Mouse (Mus musculus) cortical plate, adult 2 months (tissue): ENCODE measurements around the gene Sh2d6. TPM values are rescaled to one million over a fixed set of nuclear protein-coding genes. Genes with fewer than 3 reads are reported as not detected.
A peak's percentile ranks its signal among the peaks of the same experiment; 100 is the strongest.

Experiments
- H3K27ac ChIP-seq: fragments of 200-500 bp; 2 replicates; pipeline ENCODE4 v1.5.1; 2012; ENCODE audit warnings: low read length, control low read depth, inconsistent platforms; ENCODE audit not compliant: insufficient read depth
- H3K4me1 ChIP-seq: fragments of 200-500 bp; 2 replicates; pipeline ENCODE4 v1.6.1; 2011; ENCODE audit warnings: low read length; ENCODE audit not compliant: control insufficient read depth, insufficient read depth
- H3K4me3 ChIP-seq: fragments of 200-500 bp; 2 replicates; pipeline ENCODE4 v1.5.1; 2011; ENCODE audit warnings: mild to moderate bottlenecking, low read length, control low read depth; ENCODE audit not compliant: insufficient read depth
- CTCF ChIP-seq: fragments of 200-500 bp; IDR thresholded peaks from 2 replicates; pipeline ENCODE4 v1.5.1; 2011; ENCODE audit warnings: mild to moderate bottlenecking, control low read depth, low read length; ENCODE audit not compliant: insufficient read depth; ENCODE audit errors: extremely low read depth
- POLR2A ChIP-seq: fragments of 200-500 bp; IDR thresholded peaks from 2 replicates; pipeline ENCODE4 v1.6.1; 2011; ENCODE audit warnings: mild to moderate bottlenecking, low read length, control low read depth; ENCODE audit not compliant: insufficient read depth; ENCODE audit errors: extremely low read depth
- polyA plus RNA-seq: library from polyadenylated mRNA; depleted of rRNA; stranded (reverse); fragments of >200 nt; gene quantifications from 2 replicates; pipeline ENCODE4 v1.2.3, GENCODE M21; 2012; rRNA removed

The Sh2d6 gene
- polyA plus RNA-seq = 0.48 and 0.72 TPM in 2 replicates

DNA sequence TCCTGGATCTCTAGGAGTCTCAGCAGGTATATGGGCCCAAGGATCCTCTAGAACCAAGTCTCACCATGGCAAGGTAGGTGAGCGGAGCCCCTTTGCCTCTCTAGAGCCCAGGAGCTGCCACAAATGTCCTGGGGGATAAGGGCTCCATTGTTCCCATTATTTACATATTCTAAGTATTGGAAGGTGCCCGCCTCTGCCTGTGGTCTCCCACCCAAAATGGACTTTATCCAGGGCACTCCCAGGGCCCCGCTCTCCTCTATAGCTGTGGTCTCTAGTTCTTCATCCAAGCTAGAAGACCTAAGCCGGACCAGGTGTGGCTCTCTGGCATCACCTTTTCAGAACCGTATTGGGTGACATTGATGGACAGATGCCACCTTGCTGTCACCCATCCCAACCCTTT, at the start of gene Sh2d6:
Gene Sh2d6 (minus strand): TSS at position 101 of the 400 bp plus-strand sequence.
- no peak within 1 kb of the TSS for H3K4me3 ChIP-seq
- H3K27ac ChIP-seq = no peak within 1 kb of the TSS
- H3K4me1 ChIP-seq = peaks cover 9% of the 10 kb centered on the region

DNA sequence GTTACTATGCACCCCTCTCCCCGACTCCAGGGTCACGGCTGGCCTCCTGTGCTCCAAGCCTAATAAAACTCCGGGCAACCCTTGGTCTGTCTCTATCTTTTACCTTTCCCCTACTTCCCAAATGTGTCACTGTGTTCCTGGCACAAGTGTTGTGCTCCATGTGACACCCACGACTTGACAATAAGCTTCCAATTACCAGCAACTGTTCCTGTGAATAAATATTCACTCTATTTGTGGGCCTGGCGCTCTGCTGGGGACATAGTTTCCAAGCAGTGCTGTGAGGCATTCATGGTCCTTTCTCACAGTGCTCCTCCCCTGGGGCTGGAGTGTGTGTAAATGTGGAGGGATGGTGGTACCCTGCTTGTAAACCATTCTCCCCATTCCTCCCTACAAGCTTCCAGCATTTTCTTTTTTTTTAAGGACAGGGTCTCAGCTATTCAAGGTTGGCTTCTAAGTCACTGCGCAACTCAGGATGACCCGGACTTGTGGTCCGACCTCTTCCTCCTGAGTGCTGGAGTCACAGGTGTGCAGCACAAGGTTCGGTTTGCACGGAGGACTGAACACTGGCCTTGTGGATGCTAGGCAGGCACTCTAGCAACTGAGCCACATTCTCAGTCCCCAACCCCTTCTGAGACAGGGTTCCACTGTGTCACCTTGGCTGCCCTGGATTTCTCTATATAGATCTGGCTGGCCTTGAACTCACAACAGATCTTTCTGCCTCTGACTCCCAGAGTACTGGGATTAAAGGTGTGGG, 49.3 kb upstream of the Sh2d6 start:
- H3K27ac ChIP-seq = no peak overlapping the region
- TF ChIP-seq CTCF (no peak), POLR2A (no peak)
- H3K4me1 ChIP-seq = no peaks in the 10 kb centered on the region
- no peak overlapping the region for H3K4me3 ChIP-seq

More for the DNA sequence above, at the start of gene Sh2d6:
- TF ChIP-seq POLR2A = no peak
- TF ChIP-seq CTCF = no peak

DNA sequence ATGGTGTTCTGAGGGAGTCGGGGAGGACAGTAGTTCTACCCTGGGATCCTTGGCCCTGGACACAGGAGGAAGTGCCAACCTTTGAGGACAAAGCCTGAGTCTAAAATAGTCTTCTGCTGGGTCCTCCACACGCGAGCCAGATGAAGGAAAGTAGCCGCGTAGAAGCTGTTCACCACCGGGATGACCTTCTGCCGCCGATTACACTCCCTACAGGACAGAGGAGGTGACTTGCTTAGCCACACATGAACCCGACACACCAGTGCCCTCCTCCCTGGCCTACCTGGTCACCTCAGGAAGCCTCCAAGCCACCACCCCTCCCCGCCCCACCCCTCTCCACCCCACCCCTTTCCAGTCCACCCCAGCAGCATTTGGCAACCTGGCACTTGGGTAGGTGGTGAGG, 47.2 kb upstream of the Sh2d6 start:
- H3K27ac ChIP-seq = no peak overlapping the region
- TF ChIP-seq CTCF (no peak), POLR2A (no peak)
- no peak overlapping the region for H3K4me3 ChIP-seq
- H3K4me1 ChIP-seq = no peaks in the 10 kb centered on the region

DNA sequence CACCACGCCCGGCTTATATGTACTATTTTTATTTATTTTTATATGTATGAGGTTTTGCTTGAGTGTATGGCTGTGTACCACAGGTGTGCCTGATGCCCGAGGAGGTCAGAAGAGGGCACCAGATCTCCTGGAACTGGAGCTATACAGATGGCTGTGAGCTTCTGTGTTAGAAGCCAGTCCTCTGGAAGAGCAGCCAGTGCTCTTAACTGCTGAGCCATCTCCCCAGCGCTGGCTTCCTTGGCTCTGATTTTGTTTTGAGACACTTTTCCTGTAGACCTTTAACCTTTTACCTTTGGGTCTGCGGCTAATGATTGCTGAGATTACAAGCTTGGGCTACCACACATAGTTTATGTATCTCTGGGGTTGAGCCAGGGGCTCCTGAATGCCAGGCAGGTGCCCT, 46.0 kb upstream of the Sh2d6 start:
- Histone ChIP-seq H3K4me1 (no peaks in the 10 kb centered on the region), H3K4me3 (no peak overlapping the region), H3K27ac (no peak overlapping the region)
- no peak for TF ChIP-seq POLR2A
- no peak for TF ChIP-seq CTCF

DNA sequence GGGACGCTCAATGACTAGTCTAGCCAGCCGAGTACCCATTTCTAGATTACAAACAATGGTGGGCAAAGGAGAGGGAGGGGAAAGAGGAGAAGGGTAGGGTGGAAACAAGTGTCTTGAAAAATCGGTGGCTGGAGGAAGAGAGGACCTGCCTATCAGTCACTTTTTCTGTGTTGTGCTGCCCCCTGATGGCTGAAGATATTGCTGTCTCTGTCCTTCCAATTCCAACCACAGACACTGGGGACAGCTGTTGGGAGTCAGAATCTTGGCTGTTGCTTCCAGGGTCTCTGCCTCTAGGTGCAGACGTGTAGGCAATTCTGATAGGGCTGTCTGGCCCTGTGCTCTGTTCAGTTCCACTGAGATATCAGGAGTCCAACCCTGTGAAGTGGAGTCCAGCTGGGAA, 44.5 kb upstream of the Sh2d6 start:
- H3K4me1 ChIP-seq = no peaks in the 10 kb centered on the region
- no peak for TF ChIP-seq POLR2A
- peak; percentile 92 for TF ChIP-seq CTCF
- H3K27ac ChIP-seq = no peak overlapping the region
- no peak overlapping the region for H3K4me3 ChIP-seq

DNA sequence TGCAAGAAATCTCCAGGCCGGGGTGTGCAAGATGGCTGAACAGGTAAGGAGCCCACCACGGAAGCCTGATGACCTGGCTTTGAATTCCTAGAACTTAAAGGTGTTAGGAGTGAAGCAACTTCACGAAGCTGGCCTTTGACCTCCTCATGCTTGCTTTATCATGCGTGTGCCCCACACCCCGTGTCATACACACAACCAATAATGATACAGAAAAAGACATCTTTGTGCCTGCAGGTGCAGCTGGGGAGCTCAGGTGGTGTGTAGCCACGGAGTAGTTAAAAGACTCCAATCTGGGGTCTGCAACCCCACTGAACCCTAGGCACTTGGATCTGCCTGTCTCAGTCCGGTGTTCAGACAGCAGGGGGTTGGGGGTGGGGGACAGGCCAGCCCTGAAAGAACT, 44.0 kb upstream of the Sh2d6 start:
- TF ChIP-seq CTCF (no peak), POLR2A (no peak)
- Histone ChIP-seq H3K4me1 (no peaks in the 10 kb centered on the region), H3K27ac (no peak overlapping the region), H3K4me3 (no peak overlapping the region)

DNA sequence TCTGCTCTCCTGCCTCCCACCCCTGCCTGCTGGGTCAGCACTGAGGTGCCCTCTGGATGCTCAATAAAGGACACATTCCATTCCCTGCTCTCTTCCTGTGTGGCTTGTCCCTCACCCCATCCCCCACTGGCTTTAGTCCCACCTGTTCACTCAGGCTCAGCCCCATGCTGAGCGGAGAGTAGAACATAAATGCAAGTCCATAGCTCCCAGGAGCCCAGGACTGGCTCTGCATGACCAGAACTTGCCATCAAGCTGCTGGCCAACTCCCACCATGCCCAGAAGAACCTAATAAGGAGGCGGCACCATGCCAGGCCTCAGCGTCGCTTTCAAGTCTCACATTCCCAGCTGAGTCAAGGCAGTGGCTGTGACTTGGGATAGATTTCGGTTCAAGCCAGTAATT, 41.4 kb upstream of the Sh2d6 start:
- H3K4me3 ChIP-seq = no peak overlapping the region
- TF ChIP-seq CTCF (no peak), POLR2A (no peak)
- no peaks in the 10 kb centered on the region for H3K4me1 ChIP-seq
- no peak overlapping the region for H3K27ac ChIP-seq

DNA sequence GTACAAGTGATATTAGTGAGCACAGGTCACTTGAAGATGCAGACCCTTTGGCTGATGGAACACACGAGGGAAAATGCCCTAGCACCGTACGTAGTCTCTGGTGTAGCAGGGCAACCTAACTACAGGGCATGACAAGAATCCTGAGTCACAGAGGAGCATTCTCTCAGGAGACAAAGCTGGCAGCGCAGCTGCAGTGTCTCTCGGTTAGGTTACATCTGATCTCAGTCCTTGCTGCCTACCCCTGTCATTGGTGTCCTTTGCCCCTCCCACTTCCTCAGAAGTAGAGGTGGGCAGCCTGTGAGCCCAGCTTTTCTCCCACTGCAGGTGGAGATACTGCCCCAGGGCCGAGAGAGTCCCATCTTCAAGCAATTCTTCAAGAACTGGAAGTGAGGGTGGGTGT, 41.0 kb upstream of the Sh2d6 start:
- H3K27ac ChIP-seq = no peak overlapping the region
- H3K4me3 ChIP-seq = no peak overlapping the region
- no peaks in the 10 kb centered on the region for H3K4me1 ChIP-seq
- no peak for TF ChIP-seq CTCF
- no peak for TF ChIP-seq POLR2A

DNA sequence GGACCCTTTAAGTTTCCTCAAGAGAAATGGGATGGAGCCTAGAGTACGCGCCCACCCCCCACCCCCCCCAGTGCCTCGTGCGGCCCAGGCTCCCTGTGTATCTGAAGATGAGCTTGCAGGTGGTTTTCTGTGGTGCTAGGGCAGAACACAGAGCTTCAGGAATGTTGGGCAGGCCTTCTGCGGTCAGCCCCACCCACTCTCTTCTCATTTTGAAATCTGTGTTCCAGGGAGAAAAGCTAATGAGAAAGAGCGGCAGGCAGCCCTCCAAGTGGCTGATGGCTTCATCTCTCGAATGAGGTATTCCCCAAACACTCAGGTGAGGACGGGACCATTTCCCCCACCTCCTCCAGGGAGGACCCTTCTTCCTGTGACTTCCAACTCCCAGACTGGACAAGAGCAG, 39.3 kb upstream of the Sh2d6 start:
- no peak for TF ChIP-seq CTCF
- TF ChIP-seq POLR2A = no peak
- Histone ChIP-seq H3K4me3 (no peak overlapping the region), H3K4me1 (no peaks in the 10 kb centered on the region), H3K27ac (no peak overlapping the region)

DNA sequence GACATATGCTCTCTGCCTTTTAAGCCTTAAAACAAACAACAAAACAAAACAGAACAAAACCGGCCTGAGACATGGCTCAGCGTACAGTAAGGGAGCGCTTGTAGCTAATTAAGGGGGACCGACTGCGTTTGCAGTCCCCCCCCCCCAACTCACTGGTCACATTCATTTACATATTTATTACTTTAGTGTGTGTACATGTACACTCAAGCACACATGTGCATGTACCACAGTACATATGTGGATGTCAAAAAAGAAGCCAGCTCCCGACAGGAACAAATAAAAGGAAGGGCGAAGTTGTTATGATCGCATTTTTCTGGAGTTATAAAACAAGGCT, 31.5 kb upstream of the Sh2d6 start:
- TF ChIP-seq CTCF (no peak), POLR2A (no peak)
- H3K27ac ChIP-seq = peak overlapping the region; percentile 37
- peaks cover 3% of the 10 kb centered on the region; the same call in 1 of the 2 replicates for H3K4me1 ChIP-seq
- peak overlapping the region; percentile 32 for H3K4me3 ChIP-seq
